Mouse (Mus musculus) midbrain, embryonic 13.5 days (tissue): ENCODE results near the gene Ppp4c. TPM values are rescaled to one million over a fixed set of nuclear protein-coding genes. Genes with fewer than 3 reads are reported as not detected.

Experiments
- ATAC-seq: fragments of 200-750 bp; cut with Nextera tagmentation; 2 replicates; pipeline ENCODE4 v1.8.0; 2017; ENCODE audit warnings: mild to moderate bottlenecking, moderate TSS enrichment, moderate library complexity
- H3K27ac ChIP-seq: fragments of 300-500 bp; sonication (generic); 2 replicates; pipeline ENCODE4 v1.5.1; 2015; ENCODE audit warnings: inconsistent platforms, mild to moderate bottlenecking, moderate library complexity
- H3K27me3 ChIP-seq: fragments of 300-500 bp; sonication (generic); 2 replicates; pipeline ENCODE4 v1.6.1; 2015; ENCODE audit warnings: mild to moderate bottlenecking, inconsistent platforms
- H3K36me3 ChIP-seq: fragments of 300-500 bp; sonication (generic); 2 replicates; pipeline ENCODE4 v1.6.1; 2015; ENCODE audit warnings: mild to moderate bottlenecking, inconsistent platforms
- H3K4me1 ChIP-seq: fragments of 300-500 bp; sonication (generic); replicated peaks from 2 replicates; pipeline ENCODE4 v1.6.1; 2015; ENCODE audit warnings: inconsistent platforms
- H3K4me2 ChIP-seq: fragments of 300-500 bp; sonication (generic); replicated peaks from 2 replicates; pipeline ENCODE4 v1.6.1; 2015; ENCODE audit warnings: moderate library complexity, mild to moderate bottlenecking, inconsistent platforms
- H3K4me3 ChIP-seq: fragments of 300-500 bp; sonication (generic); replicated peaks from 2 replicates; pipeline ENCODE4 v1.5.1; 2015; ENCODE audit warnings: mild to moderate bottlenecking, inconsistent platforms
- H3K9ac ChIP-seq: fragments of 300-500 bp; sonication (generic); replicated peaks from 2 replicates; pipeline ENCODE4 v1.6.1; 2015; ENCODE audit warnings: mild to moderate bottlenecking, inconsistent platforms
- H3K9me3 ChIP-seq: fragments of 300-500 bp; sonication (generic); 2 replicates; pipeline ENCODE4 v1.6.1; 2016; ENCODE audit warnings: mild to moderate bottlenecking, inconsistent platforms
- WGBS: fragments of 180-500 bp; shearing (Covaris S2); methylation state at CpG from one replicate; pipeline ENCODE4 v1.1.7; 2015; 5-methylcytosine and 5-hydroxymethylcytosine counted together
- polyA plus RNA-seq: library from polyadenylated mRNA; unstranded; fragments of >200 nt; fragmentation: Nextera tagmentation; extraction: Ambion mirVana; gene quantifications from 2 replicates; pipeline ENCODE4 v1.2.1, GENCODE M21; 2015

Ppp4c gene
- polyA plus RNA-seq, 1 experiment from 2014 or later: 241 TPM

- peaks cover 53% of the 10 kb centered on the region for H3K4me1 ChIP-seq
- peak overlapping the region; percentile 91 for H3K27ac ChIP-seq
- peak overlapping the region; percentile 89 for H3K4me2 ChIP-seq
- WGBS: 52% methylated on average over 10 of the region's 10 CpGs
- H3K4me3 ChIP-seq: peak overlapping the region; percentile 58
- peaks cover 5% of the 10 kb centered on the region; the same call in 1 of the 2 replicates for H3K36me3 ChIP-seq
- peak overlapping the region; percentile 82 for H3K9ac ChIP-seq
- H3K9me3 ChIP-seq: no peaks in the 10 kb centered on the region
- no peak for ATAC-seq
- H3K27me3 ChIP-seq: no peaks in the 10 kb centered on the region
Observed at GRCm38 (mm10) chr7:126777476-126777875, 14.8 kb downstream of the Ppp4c start.

GRCm38 (mm10) chr7:126776598-126777057, 15.7 kb downstream of the Ppp4c start, which contains the start of gene Ypel3:
Ypel3 (plus strand) TSS chr7:126776955.
- Histone ChIP-seq H3K36me3 (peaks cover 13% of the 10 kb centered on the region; the same call in 1 of the 2 replicates), H3K9ac (peak within 1 kb of the TSS; percentile 82), H3K4me3 (peak within 1 kb of the TSS; percentile 58), H3K27me3 (no peaks in the 10 kb centered on the region), H3K4me1 (peaks cover 53% of the 10 kb centered on the region), H3K9me3 (no peaks in the 10 kb centered on the region), H3K4me2 (peak within 1 kb of the TSS; percentile 89), H3K27ac (peak within 1 kb of the TSS; percentile 91)
- ATAC-seq: peak; percentile 88
- WGBS: under 1% methylated on average over 27 of the region's 37 CpGs

DNA sequence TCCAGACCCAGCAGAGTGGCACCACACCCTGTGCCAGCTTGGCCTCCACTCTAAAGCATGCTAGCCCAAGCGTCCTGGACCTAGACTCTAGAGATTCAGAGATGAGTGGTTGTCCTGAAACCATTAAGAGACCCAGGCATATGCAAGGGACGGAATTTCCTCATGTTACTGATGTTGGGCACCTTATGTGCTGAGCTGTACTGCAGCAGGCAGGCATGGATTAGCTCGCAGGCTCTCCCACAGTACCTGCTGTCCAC, 16.4 kb downstream of the Ppp4c start:
- peaks cover 17% of the 10 kb centered on the region for H3K36me3 ChIP-seq
- peak overlapping the region; percentile 91 for H3K27ac ChIP-seq
- WGBS: 73% methylated on average over 3 of the region's 3 CpGs
- peaks cover 47% of the 10 kb centered on the region for H3K4me1 ChIP-seq
- no peaks in the 10 kb centered on the region for H3K27me3 ChIP-seq
- peak overlapping the region; percentile 82; the same call in 1 of the 2 replicates for H3K9ac ChIP-seq
- no peak for ATAC-seq
- H3K4me3 ChIP-seq: peak overlapping the region; percentile 58; the same call in 1 of the 2 replicates
- peak overlapping the region; percentile 89 for H3K4me2 ChIP-seq
- H3K9me3 ChIP-seq: no peaks in the 10 kb centered on the region

GRCm38 (mm10) chr7:126775185-126775977, 16.9 kb downstream of the Ppp4c start:
- H3K36me3 ChIP-seq: peaks cover 22% of the 10 kb centered on the region
- no peaks in the 10 kb centered on the region for H3K9me3 ChIP-seq
- no peaks in the 10 kb centered on the region for H3K27me3 ChIP-seq
- H3K9ac ChIP-seq: 0 out of 2 replicates have a peak overlapping the region, but pooled peaks have one; percentile 82
- no peak for ATAC-seq
- no peak overlapping the region for H3K4me2 ChIP-seq
- H3K4me1 ChIP-seq: peaks cover 44% of the 10 kb centered on the region
- WGBS: 84% methylated on average over 10 of the region's 10 CpGs
- no peak overlapping the region for H3K4me3 ChIP-seq
- peak overlapping the region; percentile 91; the same call in 1 of the 2 replicates for H3K27ac ChIP-seq

DNA sequence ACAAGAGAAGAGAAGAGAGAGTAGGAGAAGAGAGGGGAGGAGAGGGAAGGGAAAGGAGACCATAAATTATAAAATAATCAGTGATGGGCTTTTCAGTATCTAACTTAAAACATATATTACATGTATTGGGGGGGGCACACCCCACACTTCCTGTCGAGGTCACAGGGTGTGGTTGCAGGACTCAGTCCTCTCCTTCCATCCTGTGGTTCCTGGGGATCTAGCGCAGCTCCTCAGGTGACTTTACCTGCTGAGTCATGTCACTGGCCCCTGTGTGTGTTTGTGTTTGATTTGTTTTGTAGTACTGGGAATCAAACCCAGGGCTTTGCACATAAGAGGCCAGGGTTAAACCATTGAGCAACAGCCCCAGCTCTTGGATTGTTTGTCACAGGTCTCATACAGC, 17.8 kb downstream of the Ppp4c start:
- no peak for ATAC-seq
- WGBS: 76% methylated on average over 2 of the region's 2 CpGs
- Histone ChIP-seq H3K36me3 (peaks cover 31% of the 10 kb centered on the region), H3K4me2 (no peak overlapping the region), H3K4me3 (no peak overlapping the region), H3K9ac (0 out of 2 replicates have a peak overlapping the region, but pooled peaks have one; percentile 20), H3K27me3 (no peaks in the 10 kb centered on the region), H3K4me1 (peaks cover 35% of the 10 kb centered on the region), H3K27ac (no peak overlapping the region), H3K9me3 (no peaks in the 10 kb centered on the region)

DNA sequence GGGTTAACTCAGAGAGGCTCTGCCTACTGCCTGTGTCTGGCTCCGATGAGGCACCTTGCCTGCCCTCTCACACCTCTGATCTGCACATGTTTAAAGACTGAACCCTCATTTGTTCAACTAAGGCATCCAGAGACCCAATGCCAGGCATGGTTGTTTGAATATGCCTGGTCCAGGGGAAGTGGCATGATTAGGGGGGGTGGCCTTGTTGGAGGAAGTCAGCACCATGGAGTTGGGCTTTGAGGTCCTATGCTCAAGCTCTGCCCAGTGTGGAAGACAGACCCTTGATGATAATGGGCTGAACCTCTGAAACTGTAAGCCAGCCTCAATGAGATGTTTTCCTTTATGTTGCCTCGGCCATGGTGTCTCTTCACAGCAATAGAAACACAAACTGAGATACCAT, 18.9 kb downstream of the Ppp4c start:
- no peak for ATAC-seq
- Histone ChIP-seq H3K4me1 (peaks cover 26% of the 10 kb centered on the region), H3K9me3 (no peaks in the 10 kb centered on the region), H3K27me3 (no peaks in the 10 kb centered on the region), H3K36me3 (peaks cover 41% of the 10 kb centered on the region), H3K4me3 (no peak overlapping the region), H3K4me2 (no peak overlapping the region), H3K27ac (no peak overlapping the region), H3K9ac (no peak overlapping the region)
- 89% methylated on average over 2 of the region's 2 CpGs for WGBS

GRCm38 (mm10) chr7:126770784-126771183, 21.5 kb downstream of the Ppp4c start:
- no peak for ATAC-seq
- Histone ChIP-seq H3K4me1 (peaks cover 6% of the 10 kb centered on the region), H3K27ac (no peak overlapping the region), H3K9ac (no peak overlapping the region), H3K4me3 (no peak overlapping the region), H3K9me3 (no peaks in the 10 kb centered on the region), H3K27me3 (no peaks in the 10 kb centered on the region), H3K36me3 (peaks cover 67% of the 10 kb centered on the region), H3K4me2 (no peak overlapping the region)
- 92% methylated on average over 12 of the region's 12 CpGs for WGBS

- WGBS: 93% methylated on average over 8 of the region's 8 CpGs
- H3K27ac ChIP-seq: no peak overlapping the region
- H3K4me3 ChIP-seq: no peak overlapping the region
- no peak for ATAC-seq
- no peak overlapping the region for H3K4me2 ChIP-seq
- H3K9me3 ChIP-seq: no peaks in the 10 kb centered on the region
- peaks cover 92% of the 10 kb centered on the region for H3K36me3 ChIP-seq
- H3K4me1 ChIP-seq: peaks cover 10% of the 10 kb centered on the region
- H3K27me3 ChIP-seq: no peaks in the 10 kb centered on the region
- no peak overlapping the region for H3K9ac ChIP-seq
Observed at GRCm38 (mm10) chr7:126767001-126767400, 25.3 kb downstream of the Ppp4c start.

DNA sequence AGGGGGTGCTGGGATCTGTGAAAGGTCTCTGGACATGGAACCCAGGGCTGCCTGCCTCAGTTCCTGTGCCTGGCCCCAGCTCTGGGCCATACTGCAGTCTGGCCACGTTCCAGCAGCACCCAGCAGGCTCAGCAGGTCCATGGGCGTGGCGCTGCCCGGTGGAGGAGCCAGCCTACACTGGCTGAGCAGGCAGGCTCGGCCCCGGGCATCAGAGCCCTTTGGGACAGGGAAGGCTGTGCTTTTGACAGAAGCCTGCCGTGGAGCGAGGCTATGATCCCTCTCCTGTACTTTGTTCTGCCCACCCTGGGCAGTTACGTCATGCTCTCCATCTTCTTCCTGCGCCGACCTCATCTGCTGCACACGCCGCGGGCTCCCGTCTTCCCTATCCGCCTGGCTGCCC, 26.1 kb downstream of the Ppp4c start, which contains the start of gene Gdpd3:
Gene Gdpd3 (plus strand): TSS at position 134 of the 400 bp plus-strand sequence.
- Histone ChIP-seq H3K36me3 (peaks cover 88% of the 10 kb centered on the region), H3K4me2 (no peak within 1 kb of the TSS), H3K27me3 (no peaks in the 10 kb centered on the region), H3K4me1 (peaks cover 18% of the 10 kb centered on the region), H3K27ac (no peak within 1 kb of the TSS), H3K9ac (no peak within 1 kb of the TSS), H3K4me3 (no peak within 1 kb of the TSS), H3K9me3 (no peaks in the 10 kb centered on the region)
- ATAC-seq: no peak; the same call in 1 of the 2 replicates
- WGBS: 91% methylated on average over 16 of the region's 16 CpGs

- Histone ChIP-seq H3K4me2 (no peak overlapping the region), H3K36me3 (peaks cover 81% of the 10 kb centered on the region), H3K9ac (no peak overlapping the region), H3K27ac (no peak overlapping the region), H3K27me3 (no peaks in the 10 kb centered on the region), H3K4me3 (no peak overlapping the region), H3K9me3 (no peaks in the 10 kb centered on the region), H3K4me1 (peaks cover 24% of the 10 kb centered on the region)
- 85% methylated on average over 9 of the region's 9 CpGs for WGBS
- no peak for ATAC-seq
Observed at GRCm38 (mm10) chr7:126765540-126765939, 26.8 kb downstream of the Ppp4c start.

DNA sequence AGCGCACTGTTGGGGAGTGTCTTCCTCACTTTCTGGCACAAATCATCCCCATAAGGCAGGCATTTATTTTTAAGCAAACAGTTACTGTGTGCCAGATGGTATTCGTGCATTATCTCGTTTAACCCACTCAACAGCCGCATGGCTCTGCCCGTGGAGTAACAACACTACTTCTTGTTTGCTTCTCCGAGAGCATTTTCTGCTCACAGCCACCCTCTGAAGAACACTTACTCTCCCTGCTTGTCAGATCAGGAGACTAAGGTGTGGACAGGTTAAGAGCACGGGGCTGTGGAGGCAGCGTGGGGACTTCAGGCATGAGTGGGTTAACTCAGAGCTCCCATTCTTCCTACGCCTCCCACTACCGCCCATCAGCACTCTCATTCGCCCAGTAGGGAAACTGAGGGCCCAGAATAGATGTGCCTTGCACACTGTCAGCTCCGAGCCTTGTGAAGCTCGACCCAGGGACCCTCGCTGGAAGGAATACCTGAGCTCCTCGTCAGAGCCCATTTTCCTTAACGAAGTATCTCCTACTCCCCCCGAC, 29.8 kb downstream of the Ppp4c start:
- Histone ChIP-seq H3K27ac (0 out of 2 replicates have a peak overlapping the region, but pooled peaks have one; percentile 39), H3K9ac (0 out of 2 replicates have a peak overlapping the region, but pooled peaks have one; percentile 43), H3K4me3 (no peak overlapping the region), H3K4me2 (0 out of 2 replicates have a peak overlapping the region, but pooled peaks have one; percentile 6), H3K27me3 (no peaks in the 10 kb centered on the region), H3K36me3 (peaks cover 52% of the 10 kb centered on the region), H3K9me3 (no peaks in the 10 kb centered on the region), H3K4me1 (peaks cover 35% of the 10 kb centered on the region)
- 82% methylated on average over 17 of the region's 17 CpGs for WGBS
- ATAC-seq: no peak

DNA sequence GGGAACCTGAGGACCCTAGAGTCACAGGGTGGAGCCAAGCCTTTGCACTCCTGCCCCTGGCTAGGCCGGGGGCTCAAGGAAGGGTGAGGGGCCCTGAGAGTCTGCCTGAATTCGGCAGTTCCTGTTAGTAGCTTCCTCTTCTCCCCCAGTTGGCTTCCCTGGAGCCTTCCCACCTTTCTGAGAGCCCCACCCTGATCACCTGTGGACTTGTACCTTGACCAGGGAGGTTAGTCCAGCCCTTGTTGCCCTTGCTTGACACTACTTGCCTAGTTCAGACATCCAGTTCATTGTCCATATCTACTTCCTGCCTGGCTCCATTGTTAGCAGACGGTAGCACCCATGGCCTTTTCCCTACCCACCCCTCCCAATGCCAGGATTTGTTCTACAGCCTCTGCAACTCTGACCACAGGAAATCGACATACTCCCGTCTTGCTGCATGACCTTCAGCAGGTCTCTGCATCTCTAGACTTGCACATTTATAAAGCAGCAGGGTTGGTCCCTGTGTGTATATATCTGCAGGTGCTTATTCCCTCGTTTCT, 30.7 kb downstream of the Ppp4c start:
- no peak overlapping the region for H3K9ac ChIP-seq
- no peak overlapping the region for H3K27ac ChIP-seq
- ATAC-seq: no peak
- no peaks in the 10 kb centered on the region for H3K27me3 ChIP-seq
- peaks cover 43% of the 10 kb centered on the region for H3K36me3 ChIP-seq
- H3K4me1 ChIP-seq: peaks cover 35% of the 10 kb centered on the region
- no peaks in the 10 kb centered on the region for H3K9me3 ChIP-seq
- WGBS: 77% methylated on average over 6 of the region's 6 CpGs
- peak overlapping the region; percentile 79; the same call in 1 of the 2 replicates for H3K4me3 ChIP-seq
- peak overlapping the region; percentile 90 for H3K4me2 ChIP-seq
